Mouse (Mus musculus) neural tube, embryonic 15.5 days (tissue): ENCODE data around the gene Ptger2. TPM values are rescaled to one million over a fixed set of nuclear protein-coding genes. Genes with fewer than 3 reads are reported as not detected.

Experiments
- ATAC-seq: fragments of 200-750 bp; cut with Nextera tagmentation; 2 replicates; pipeline ENCODE4 v1.8.0; 2017; ENCODE audit warnings: mild to moderate bottlenecking, moderate TSS enrichment, moderate library complexity; ENCODE audit not compliant: low FRiP score
- H3K27ac ChIP-seq: fragments of 300-500 bp; sonication (generic); replicated peaks from 2 replicates; pipeline ENCODE4 v1.5.1; 2015; ENCODE audit warnings: mild to moderate bottlenecking, inconsistent platforms
- H3K27me3 ChIP-seq: fragments of 300-500 bp; sonication (generic); replicated peaks from 2 replicates; pipeline ENCODE4 v1.6.1; 2015; ENCODE audit warnings: inconsistent platforms
- H3K36me3 ChIP-seq: fragments of 300-500 bp; sonication (generic); 2 replicates; pipeline ENCODE4 v1.6.1; 2015; ENCODE audit warnings: inconsistent platforms
- H3K4me1 ChIP-seq: fragments of 300-500 bp; sonication (generic); 2 replicates; pipeline ENCODE4 v1.6.1; 2015; ENCODE audit warnings: inconsistent platforms
- H3K4me2 ChIP-seq: fragments of 300-500 bp; sonication (generic); 2 replicates; pipeline ENCODE4 v1.6.1; 2015; ENCODE audit warnings: inconsistent platforms, mild to moderate bottlenecking, moderate library complexity
- H3K4me3 ChIP-seq: fragments of 300-500 bp; sonication (generic); replicated peaks from 2 replicates; pipeline ENCODE4 v1.5.1; 2015; ENCODE audit warnings: mild to moderate bottlenecking, inconsistent platforms
- H3K9ac ChIP-seq: fragments of 300-500 bp; sonication (generic); replicated peaks from 2 replicates; pipeline ENCODE4 v1.6.1; 2015; ENCODE audit warnings: mild to moderate bottlenecking, inconsistent platforms
- H3K9me3 ChIP-seq: fragments of 300-500 bp; sonication (generic); replicated peaks from 2 replicates; pipeline ENCODE4 v1.6.1; 2016; ENCODE audit warnings: inconsistent platforms
- WGBS: fragments of 180-500 bp; shearing (Covaris S2); methylation state at CpG from one replicate; pipeline ENCODE4 v1.1.7; 2015; ENCODE audit warnings: mixed read lengths; 5-methylcytosine and 5-hydroxymethylcytosine counted together
- microRNA counts: library from miRNA; unstranded; fragments of <30 nt; microRNA quantifications from one replicate; lab custom pipeline; 2016
- microRNA-seq: library from miRNA; unstranded; fragments of <30 nt; microRNA quantifications from one replicate; pipeline ENCODE4, GENCODE M21; 2017
- polyA plus RNA-seq: library from polyadenylated mRNA; unstranded; fragments of >200 nt; fragmentation: Nextera tagmentation; extraction: Ambion mirVana; gene quantifications from 2 replicates; pipeline ENCODE4 v1.2.1, GENCODE M21; 2015

The Ptger2 gene
- polyA plus RNA-seq, 1 experiment from 2014 or later: 2.1 TPM

DNA sequence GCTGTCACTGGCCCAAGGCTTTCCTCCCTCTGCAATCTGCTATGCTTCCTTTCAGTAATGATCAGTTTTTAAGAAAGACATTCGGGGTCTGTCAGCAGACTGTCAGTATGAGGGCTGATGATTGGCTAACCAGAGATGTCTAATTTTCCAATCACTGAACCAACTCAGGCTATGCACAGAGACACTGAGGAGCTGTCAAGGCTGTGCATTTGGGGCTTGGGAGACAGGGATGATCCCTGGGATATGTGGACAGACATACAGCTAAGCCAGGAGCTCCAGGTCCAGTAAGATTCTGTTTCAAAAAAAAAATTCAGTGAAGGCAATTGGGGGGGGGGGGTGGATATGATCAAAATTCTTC lies 62.4 kb downstream of the Ptger2 start:
- H3K27me3 ChIP-seq: no peaks in the 10 kb centered on the region
- H3K4me3 ChIP-seq: no peak overlapping the region
- H3K9ac ChIP-seq: no peak overlapping the region
- no peaks in the 10 kb centered on the region for H3K4me1 ChIP-seq
- H3K9me3 ChIP-seq: no peaks in the 10 kb centered on the region
- no peak overlapping the region for H3K4me2 ChIP-seq
- WGBS: 84% methylated on average over 1 of the region's 1 CpGs
- no peak for ATAC-seq
- no peaks in the 10 kb centered on the region for H3K36me3 ChIP-seq
- H3K27ac ChIP-seq: no peak overlapping the region

DNA sequence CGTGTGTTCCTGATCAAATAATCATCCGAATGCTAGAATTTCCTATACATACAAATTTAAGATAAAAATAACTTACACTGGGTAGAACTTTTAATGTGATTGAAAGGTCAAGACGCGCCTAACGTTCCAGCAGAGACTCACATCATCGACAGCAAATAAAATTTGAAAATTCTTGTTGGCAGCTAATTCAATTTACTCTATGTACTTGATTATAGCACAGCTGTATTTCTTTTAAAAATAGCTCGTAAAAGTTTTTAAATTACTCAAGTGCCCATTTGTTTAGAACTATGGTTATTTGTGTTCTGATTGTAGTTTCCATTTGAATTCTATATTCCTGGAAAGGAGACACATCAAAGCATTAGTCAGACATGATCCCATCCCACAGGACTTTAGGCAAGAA lies 63.1 kb downstream of the Ptger2 start:
- Histone ChIP-seq H3K9ac (no peak overlapping the region), H3K4me1 (no peaks in the 10 kb centered on the region), H3K36me3 (no peaks in the 10 kb centered on the region), H3K4me2 (no peak overlapping the region), H3K9me3 (no peaks in the 10 kb centered on the region), H3K27me3 (no peaks in the 10 kb centered on the region), H3K27ac (no peak overlapping the region), H3K4me3 (no peak overlapping the region)
- no peak for ATAC-seq
- WGBS: 94% methylated on average over 7 of the region's 7 CpGs

MicroRNA genes within 50 kb of the gene (microRNA counts, 519-probe panel; counts per million panel counts)
- microRNA mmu-miR-327 (lab: Ali Mortazavi, UCI): not detected

Small RNA genes lying within 50 kb of the gene (microRNA-seq; reads per million reads assigned to microRNA genes)
- not detected for gene Mir327

Other genes starting within 250 kb of the Ptger2 start
- not detected in 2 replicates for gene Gm8267, start 237.9 kb upstream of the Ptger2 start, polyA plus RNA-seq
- gene Ptgdr, start 128.8 kb upstream of the Ptger2 start, polyA plus RNA-seq: 0.73 and 0.83 TPM in 2 replicates
- gene Gpr137c, start 231.5 kb downstream of the Ptger2 start, polyA plus RNA-seq: 11.7 and 12.9 TPM in 2 replicates
- gene Txndc16, start 232.1 kb downstream of the Ptger2 start, polyA plus RNA-seq: 32.6 and 36.2 TPM in 2 replicates